Mouse (Mus musculus): ENCODE data around the gene Def6. TPM values are rescaled to one million over a fixed set of nuclear protein-coding genes. Genes with fewer than 3 reads are reported as not detected.

The Def6 gene
- total and polyA plus RNA-seq, 3 experiments: 121 to 154 TPM; not detected in 1

- no peak overlapping the region for H3K9ac ChIP-seq (ENCODE audit: control insufficient read depth, low read depth, low read length, poor library complexity, severe bottlenecking)
- H3K36me3 ChIP-seq (ENCODE audit: control insufficient read depth in 1 of 2, insufficient read depth in 2 of 2, low read length in 2 of 2): peaks cover 0 to 2% of the 10 kb centered on the region in 2 experiments; a peak in 1 of 4 replicates
- H3K4me3 ChIP-seq (ENCODE audit: control insufficient read depth in 1 of 2, insufficient read depth in 1 of 2, low read depth in 2 of 2, low read length in 2 of 2): no peak overlapping the region
- H3K79me2 ChIP-seq (ENCODE audit: control insufficient read depth, insufficient read depth, low read length, poor library complexity): peaks cover 5% of the 10 kb centered on the region; the same call in 1 of the 2 replicates
- no peak for DNase-seq (ENCODE audit: low read depth, low spot score)
- no peaks in the 10 kb centered on the region for H3K9me3 ChIP-seq (replicated peaks; ENCODE audit: insufficient read depth, low read length)
- no peaks in the 10 kb centered on the region for H3K27me3 ChIP-seq (ENCODE audit: control insufficient read depth in 1 of 2, insufficient read depth in 2 of 2, low read length in 2 of 2)
- no peaks in the 10 kb centered on the region for H3K4me1 ChIP-seq (ENCODE audit: control insufficient read depth in 1 of 2, insufficient read depth in 2 of 2, low read length in 2 of 2)
- TF ChIP-seq POLR2AphosphoS5 (IDR thresholded peaks at IDR 0.05; ENCODE audit: borderline replicate concordance, low read depth, low read length): no peak
- no peak for TF ChIP-seq E2F4 (IDR thresholded peaks at IDR 0.05; ENCODE audit: borderline replicate concordance, low read depth, low read length)
- no peak for TF ChIP-seq MAZ (IDR thresholded peaks at IDR 0.05; ENCODE audit: low read depth, low read length)
- no peak for TF ChIP-seq MXI1 (IDR thresholded peaks at IDR 0.05; ENCODE audit: low read depth, low read length)
- TF ChIP-seq ZMIZ1 (IDR thresholded peaks at IDR 0.05; ENCODE audit: low read depth, low read length): no peak
- no peak for TF ChIP-seq BHLHE40 (IDR thresholded peaks at IDR 0.05; ENCODE audit: borderline replicate concordance, low read depth, low read length)
- no peak for TF ChIP-seq UBTF (IDR thresholded peaks at IDR 0.05; ENCODE audit: borderline replicate concordance, insufficient read depth, low read depth, low read length)
- no peak for TF ChIP-seq POLR2A (IDR thresholded peaks at IDR 0.05; ENCODE audit: control insufficient read depth in 1 of 2, insufficient read depth in 1 of 2, low read depth in 1 of 2, low read length in 2 of 2, poor library complexity in 1 of 2)
- no peak for TF ChIP-seq TAL1 (IDR thresholded peaks at IDR 0.05; ENCODE audit: low read length)
- no peak for TF ChIP-seq SIN3A (IDR thresholded peaks at IDR 0.05; ENCODE audit: low read length)
- H3K27ac ChIP-seq (ENCODE audit: control insufficient read depth, low read depth, low read length): no peak overlapping the region
Measured at GRCm38 (mm10) chr17:28180783-28181544, 26.6 kb upstream of the Def6 start.

- H3K9me3 ChIP-seq (replicated peaks; ENCODE audit: insufficient read depth, low read length): no peaks in the 10 kb centered on the region
Measured at GRCm38 (mm10) chr17:28184971-28185638, 22.5 kb upstream of the Def6 start.

More at GRCm38 (mm10) chr17:28184971-28185638, 22.5 kb upstream of the Def6 start:
- Histone ChIP-seq H3K4me3 (ENCODE audit: control insufficient read depth in 1 of 2, insufficient read depth in 1 of 2, low read depth in 2 of 2, low read length in 2 of 2) (no peak overlapping the region), H3K27ac (ENCODE audit: control insufficient read depth, low read depth, low read length) (no peak overlapping the region), H3K4me1 (ENCODE audit: control insufficient read depth in 1 of 2, insufficient read depth in 2 of 2, low read length in 2 of 2) (no peaks in the 10 kb centered on the region), H3K36me3 (ENCODE audit: control insufficient read depth in 1 of 2, insufficient read depth in 2 of 2, low read length in 2 of 2) (no peaks in the 10 kb centered on the region), H3K27me3 (ENCODE audit: control insufficient read depth in 1 of 2, insufficient read depth in 2 of 2, low read length in 2 of 2) (no peaks in the 10 kb centered on the region), H3K9ac (ENCODE audit: control insufficient read depth, low read depth, low read length, poor library complexity, severe bottlenecking) (no peak overlapping the region), H3K79me2 (ENCODE audit: control insufficient read depth, insufficient read depth, low read length, poor library complexity) (no peaks in the 10 kb centered on the region; the same call in 1 of the 2 replicates)
- TF ChIP-seq SIN3A (IDR thresholded peaks at IDR 0.05; ENCODE audit: low read length) (no peak), MYB (IDR thresholded peaks at IDR 0.05; ENCODE audit: low read depth, low read length) (no peak), RAD21 (IDR thresholded peaks at IDR 0.05; ENCODE audit: low read depth, low read length) (no peak), NRF1 (IDR thresholded peaks at IDR 0.05; ENCODE audit: insufficient read depth, low read depth, low read length, poor library complexity, severe bottlenecking) (no peak), E2F4 (IDR thresholded peaks at IDR 0.05; ENCODE audit: borderline replicate concordance, low read depth, low read length) (no peak), TAL1 (IDR thresholded peaks at IDR 0.05; ENCODE audit: low read length) (no peak), MAZ (IDR thresholded peaks at IDR 0.05; ENCODE audit: low read depth, low read length) (no peak), MAFK (IDR thresholded peaks at IDR 0.05; ENCODE audit: borderline replicate concordance, low read depth, low read length) (no peak), ETS1 (IDR thresholded peaks at IDR 0.05; ENCODE audit: low read depth, low read length) (no peak), JUND (IDR thresholded peaks at IDR 0.05; ENCODE audit: low read depth, low read length) (no peak), POLR2A (IDR thresholded peaks at IDR 0.05; ENCODE audit: control insufficient read depth in 1 of 2, insufficient read depth in 1 of 2, low read depth in 1 of 2, low read length in 2 of 2, poor library complexity in 1 of 2) (no peak), GABPA (IDR thresholded peaks at IDR 0.05; ENCODE audit: low read depth, low read length) (no peak), HCFC1 (IDR thresholded peaks at IDR 0.05; ENCODE audit: low read depth, low read length) (no peak), GATA1 (IDR thresholded peaks at IDR 0.05; ENCODE audit: low read depth, low read length) (no peak)
- no peak for DNase-seq (ENCODE audit: low read depth, low spot score)
